Mouse (Mus musculus) left cerebral cortex, adult 6 months (tissue): ENCODE results near the gene Adipor2. TPM values are rescaled to one million over a fixed set of nuclear protein-coding genes. Genes with fewer than 3 reads are reported as not detected.

Source experiments
- long read RNA-seq, 2 experiments: library from polyadenylated mRNA; unstranded; transcript quantifications; one replicate each; pipeline ENCODE4 v2.0.0; 2019 to 2020
- polyA plus RNA-seq: library from polyadenylated mRNA; unstranded; fragments of <200 nt; fragmentation: Nextera tagmentation; gene quantifications from 2 replicates; pipeline ENCODE4 v1.2.3, GENCODE M21; 2021

Gene Adipor2
- polyA plus RNA-seq: 8.2 and 14.9 TPM in 2 replicates
- long read RNA-seq, experiment 1, full-length matches to known transcripts: 20 of 49 reads
- long read RNA-seq, experiment 1, partial matches to known transcripts: 5 of 49 reads
- long read RNA-seq, experiment 1, other reads (novel, unspliced or antisense): 24 of 49 reads
- long read RNA-seq, experiment 2, full-length matches to known transcripts: 11 of 28 reads
- long read RNA-seq, experiment 2, partial matches to known transcripts: 10 of 28 reads
- long read RNA-seq, experiment 2, other reads (novel, unspliced or antisense): 7 of 28 reads

DNA sequence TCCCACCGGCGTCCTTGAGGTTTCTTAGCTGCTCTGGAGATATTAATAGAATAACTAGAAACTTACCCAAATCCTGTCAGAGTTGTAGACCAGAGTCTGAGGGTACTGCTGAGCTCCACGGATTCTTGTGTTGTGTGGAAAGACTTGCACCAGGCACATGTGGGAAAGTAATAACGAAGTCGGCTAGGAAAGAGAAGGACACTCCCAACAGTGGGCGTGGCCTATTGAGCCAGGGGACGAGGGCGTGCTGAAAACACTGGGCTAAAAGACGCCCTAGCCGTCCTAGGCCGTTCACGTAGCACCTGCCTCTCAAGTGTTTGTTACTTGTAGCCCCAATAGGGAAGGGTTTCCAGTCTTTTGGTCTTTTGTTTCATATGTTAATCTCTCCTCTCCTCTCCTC is at the start of gene Adipor2:
Gene Adipor2, minus strand, starts transcription at position 351 of the 400 bp plus-strand sequence.

GRCm38 (mm10) chr6:119330506-119330905 is 87.0 kb downstream of the Adipor2 start, which contains the start of gene Lrtm2:
TSS of gene Lrtm2 (minus strand) at chr6:119330766.

Other genes with a start within 250 kb of the Adipor2 start
- gene Dcp1b, start 242.5 kb downstream of the Adipor2 start, polyA plus RNA-seq: 3.7 and 9.0 TPM in 2 replicates
- gene Cacna1c, start 221.3 kb downstream of the Adipor2 start, polyA plus RNA-seq: 2.1 and 2.8 TPM in 2 replicates
- 0.70 and 2.1 TPM in 2 replicates for gene Cacna2d4, start 181.2 kb downstream of the Adipor2 start, polyA plus RNA-seq
- gene Lrtm2, start 86.9 kb downstream of the Adipor2 start, polyA plus RNA-seq: 30.6 and 35.6 TPM in 2 replicates
- gene Fbxl14, start 62.0 kb upstream of the Adipor2 start, polyA plus RNA-seq: 2.9 and 3.6 TPM in 2 replicates
- 0.54 and 1.8 TPM in 2 replicates for gene Wnt5b, start 126.6 kb upstream of the Adipor2 start, polyA plus RNA-seq